Mouse (Mus musculus) hindbrain, embryonic 15.5 days (tissue): ENCODE measurements around the gene Man2a2. TPM values are rescaled to one million over a fixed set of nuclear protein-coding genes. Genes with fewer than 3 reads are reported as not detected.

Experiments
- ATAC-seq: fragments of 200-750 bp; cut with Nextera tagmentation; 2 replicates; pipeline ENCODE4 v1.8.0; 2017; ENCODE audit warnings: low read depth, moderate number of reproducible peaks, moderate TSS enrichment; ENCODE audit not compliant: low FRiP score
- H3K27ac ChIP-seq: fragments of 300-500 bp; sonication (generic); replicated peaks from 2 replicates; pipeline ENCODE4 v1.5.1; 2015; ENCODE audit warnings: mild to moderate bottlenecking, inconsistent platforms
- H3K27me3 ChIP-seq: fragments of 300-500 bp; sonication (generic); 2 replicates; pipeline ENCODE4 v1.6.1; 2015; ENCODE audit warnings: control low read depth, inconsistent platforms
- H3K36me3 ChIP-seq: fragments of 300-500 bp; sonication (generic); 2 replicates; pipeline ENCODE4 v1.6.1; 2015; ENCODE audit warnings: control low read depth, inconsistent platforms
- H3K4me1 ChIP-seq: fragments of 300-500 bp; sonication (generic); replicated peaks from 2 replicates; pipeline ENCODE4 v1.6.1; 2015; ENCODE audit warnings: control low read depth, inconsistent platforms
- H3K4me2 ChIP-seq: fragments of 300-500 bp; sonication (generic); 2 replicates; pipeline ENCODE4 v1.6.1; 2015; ENCODE audit warnings: moderate library complexity, mild to moderate bottlenecking, inconsistent platforms
- H3K4me3 ChIP-seq: fragments of 300-500 bp; sonication (generic); 2 replicates; pipeline ENCODE4 v1.5.1; 2015; ENCODE audit warnings: mild to moderate bottlenecking, inconsistent platforms
- H3K9ac ChIP-seq: fragments of 300-500 bp; sonication (generic); 2 replicates; pipeline ENCODE4 v1.6.1; 2015; ENCODE audit warnings: inconsistent platforms
- H3K9me3 ChIP-seq: fragments of 300-500 bp; sonication (generic); 2 replicates; pipeline ENCODE4 v1.6.1; 2016; ENCODE audit warnings: control low read depth, inconsistent platforms
- WGBS: fragments of 180-500 bp; shearing (Covaris S2); methylation state at CpG from one replicate; pipeline ENCODE4 v1.1.7; 2015; 5-methylcytosine and 5-hydroxymethylcytosine counted together
- polyA plus RNA-seq: library from polyadenylated mRNA; unstranded; fragments of >200 nt; fragmentation: Nextera tagmentation; extraction: Ambion mirVana; gene quantifications from 2 replicates; pipeline ENCODE4 v1.2.1, GENCODE M21; 2015

Man2a2 gene
- polyA plus RNA-seq, 1 experiment from 2014 or later = 26.5 TPM

GRCm38 (mm10) chr7:80375376-80376039, 4.3 kb upstream of the Man2a2 start:
- H3K4me1 ChIP-seq = 0 out of 2 replicates have a peak, but pooled peaks cover 7% of the 10 kb centered on the region
- ATAC-seq = no peak
- no peaks in the 10 kb centered on the region for H3K36me3 ChIP-seq
- WGBS = 85% methylated on average over 9 of the region's 9 CpGs
- H3K27ac ChIP-seq = no peak overlapping the region
- H3K4me3 ChIP-seq = no peak overlapping the region
- no peaks in the 10 kb centered on the region for H3K27me3 ChIP-seq
- no peak overlapping the region for H3K9ac ChIP-seq
- no peaks in the 10 kb centered on the region for H3K9me3 ChIP-seq
- H3K4me2 ChIP-seq = no peak overlapping the region

GRCm38 (mm10) chr7:80374733-80375132, 3.6 kb upstream of the Man2a2 start:
- 85% methylated on average over 3 of the region's 3 CpGs for WGBS
- Histone ChIP-seq H3K4me1 (peaks cover 12% of the 10 kb centered on the region), H3K4me3 (no peak overlapping the region), H3K36me3 (no peaks in the 10 kb centered on the region), H3K27me3 (no peaks in the 10 kb centered on the region), H3K27ac (no peak overlapping the region), H3K9me3 (no peaks in the 10 kb centered on the region), H3K4me2 (no peak overlapping the region), H3K9ac (no peak overlapping the region)
- no peak for ATAC-seq

GRCm38 (mm10) chr7:80374280-80374679, 3.1 kb upstream of the Man2a2 start:
- ATAC-seq = no peak
- Histone ChIP-seq H3K27ac (no peak overlapping the region), H3K4me3 (no peak overlapping the region), H3K4me2 (no peak overlapping the region), H3K36me3 (no peaks in the 10 kb centered on the region), H3K9me3 (no peaks in the 10 kb centered on the region), H3K9ac (no peak overlapping the region), H3K27me3 (no peaks in the 10 kb centered on the region), H3K4me1 (peaks cover 17% of the 10 kb centered on the region)
- 57% methylated on average over 3 of the region's 3 CpGs for WGBS

GRCm38 (mm10) chr7:80373850-80374249, 2.7 kb upstream of the Man2a2 start:
- H3K4me3 ChIP-seq = no peak overlapping the region
- H3K27ac ChIP-seq = no peak overlapping the region
- no peaks in the 10 kb centered on the region for H3K9me3 ChIP-seq
- no peaks in the 10 kb centered on the region for H3K36me3 ChIP-seq
- no peak overlapping the region for H3K4me2 ChIP-seq
- H3K9ac ChIP-seq = no peak overlapping the region
- ATAC-seq = no peak
- WGBS = 72% methylated on average over 12 of the region's 12 CpGs
- H3K4me1 ChIP-seq = peaks cover 21% of the 10 kb centered on the region
- no peaks in the 10 kb centered on the region for H3K27me3 ChIP-seq

GRCm38 (mm10) chr7:80373352-80373751, 2.2 kb upstream of the Man2a2 start:
- peaks cover 21% of the 10 kb centered on the region for H3K4me1 ChIP-seq
- H3K36me3 ChIP-seq = no peaks in the 10 kb centered on the region
- 83% methylated on average over 4 of the region's 4 CpGs for WGBS
- H3K27me3 ChIP-seq = no peaks in the 10 kb centered on the region
- H3K9ac ChIP-seq = no peak overlapping the region
- no peak overlapping the region for H3K27ac ChIP-seq
- no peak overlapping the region for H3K4me3 ChIP-seq
- H3K9me3 ChIP-seq = no peaks in the 10 kb centered on the region
- no peak for ATAC-seq
- no peak overlapping the region for H3K4me2 ChIP-seq

DNA sequence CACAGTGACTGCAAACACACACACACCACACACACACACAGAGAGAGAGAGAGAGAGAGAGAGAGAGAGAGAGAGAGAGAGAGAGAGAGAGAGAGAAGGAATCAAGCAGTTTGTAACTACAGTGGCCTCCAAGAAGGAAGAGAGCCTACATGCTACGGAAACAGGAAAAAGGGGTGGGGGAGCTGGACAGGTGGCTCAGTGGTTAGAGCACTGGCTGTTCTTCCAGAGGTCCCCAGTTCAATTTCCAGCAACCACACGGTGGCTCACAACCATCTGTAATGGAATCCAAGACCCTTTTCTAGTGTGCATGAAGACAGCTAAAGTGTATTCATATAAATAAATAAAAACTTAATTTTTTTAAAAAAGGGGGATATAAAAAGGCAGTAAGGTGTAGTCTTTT, 1.5 kb upstream of the Man2a2 start:
- no peak overlapping the region for H3K9ac ChIP-seq
- ATAC-seq = no peak
- H3K4me2 ChIP-seq = no peak overlapping the region
- no peak overlapping the region for H3K4me3 ChIP-seq
- 62% methylated on average over 2 of the region's 2 CpGs for WGBS
- H3K27ac ChIP-seq = no peak overlapping the region
- H3K9me3 ChIP-seq = no peaks in the 10 kb centered on the region
- H3K36me3 ChIP-seq = no peaks in the 10 kb centered on the region
- H3K4me1 ChIP-seq = peaks cover 21% of the 10 kb centered on the region
- no peaks in the 10 kb centered on the region for H3K27me3 ChIP-seq

GRCm38 (mm10) chr7:80372166-80372565, 991 bp upstream of the Man2a2 start:
- H3K36me3 ChIP-seq = 0 out of 2 replicates have a peak, but pooled peaks cover 1% of the 10 kb centered on the region
- no peak overlapping the region for H3K9ac ChIP-seq
- H3K4me1 ChIP-seq = peaks cover 21% of the 10 kb centered on the region
- no peak overlapping the region for H3K4me2 ChIP-seq
- no peak for ATAC-seq
- H3K27me3 ChIP-seq = no peaks in the 10 kb centered on the region
- H3K4me3 ChIP-seq = no peak overlapping the region
- H3K9me3 ChIP-seq = no peaks in the 10 kb centered on the region
- no peak overlapping the region for H3K27ac ChIP-seq
- 93% methylated on average over 3 of the region's 3 CpGs for WGBS

- peak; percentile 61 for ATAC-seq
- 1% methylated on average over 31 of the region's 31 CpGs for WGBS
- Histone ChIP-seq H3K9ac (peak overlapping the region; percentile 71), H3K36me3 (peaks cover 17% of the 10 kb centered on the region; the same call in 1 of the 2 replicates), H3K4me3 (peak overlapping the region; percentile 63), H3K9me3 (no peaks in the 10 kb centered on the region), H3K27me3 (no peaks in the 10 kb centered on the region), H3K4me1 (peaks cover 14% of the 10 kb centered on the region), H3K27ac (peak overlapping the region; percentile 83), H3K4me2 (peak overlapping the region; percentile 56)
Observed at GRCm38 (mm10) chr7:80370649-80371040, 530 bp downstream of the Man2a2 start.

- whole genome bisulfite sequencing = 41% methylated on average over 4 of the region's 4 CpGs
- Histone ChIP-seq H3K27ac (peak overlapping the region; percentile 83), H3K27me3 (no peaks in the 10 kb centered on the region), H3K4me3 (peak overlapping the region; percentile 63), H3K36me3 (peaks cover 18% of the 10 kb centered on the region), H3K9ac (peak overlapping the region; percentile 71), H3K9me3 (no peaks in the 10 kb centered on the region), H3K4me1 (peaks cover 14% of the 10 kb centered on the region), H3K4me2 (peak overlapping the region; percentile 56)
- no peak for ATAC-seq
Observed at GRCm38 (mm10) chr7:80369967-80370431, 1.2 kb downstream of the Man2a2 start.

DNA sequence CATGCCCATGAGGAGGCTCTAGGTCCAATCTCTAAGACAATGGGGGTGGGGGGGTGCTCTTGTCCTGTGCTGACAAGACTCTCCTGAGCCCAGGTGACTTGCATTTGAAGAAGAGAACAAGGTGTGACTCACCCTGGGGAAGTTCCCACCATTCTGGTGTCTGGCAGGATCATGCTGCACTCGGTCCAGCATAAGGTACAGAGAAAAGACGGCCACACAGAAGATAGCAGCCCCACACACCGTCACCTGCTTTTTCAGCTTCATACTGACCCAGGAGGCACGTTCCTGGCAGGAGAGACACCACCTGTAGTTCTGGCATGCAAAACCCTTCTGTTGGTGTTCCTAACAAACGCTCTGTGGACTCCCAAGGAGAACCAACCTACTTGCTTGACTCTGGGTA, 1.7 kb downstream of the Man2a2 start:
- peak overlapping the region; percentile 63 for H3K4me3 ChIP-seq
- peak overlapping the region; percentile 71; the same call in 1 of the 2 replicates for H3K9ac ChIP-seq
- H3K4me2 ChIP-seq = peak overlapping the region; percentile 56
- no peaks in the 10 kb centered on the region for H3K27me3 ChIP-seq
- no peaks in the 10 kb centered on the region for H3K9me3 ChIP-seq
- ATAC-seq = 0 out of 2 replicates have a peak, but pooled peaks have one; percentile 9
- H3K4me1 ChIP-seq = peaks cover 14% of the 10 kb centered on the region
- H3K27ac ChIP-seq = no peak overlapping the region
- 69% methylated on average over 5 of the region's 5 CpGs for WGBS
- H3K36me3 ChIP-seq = peaks cover 23% of the 10 kb centered on the region

- WGBS = 82% methylated on average over 20 of the region's 20 CpGs
- Histone ChIP-seq H3K4me2 (peak overlapping the region; percentile 56), H3K4me1 (peaks cover 14% of the 10 kb centered on the region), H3K4me3 (peak overlapping the region; percentile 63), H3K36me3 (peaks cover 30% of the 10 kb centered on the region), H3K27ac (no peak overlapping the region), H3K27me3 (no peaks in the 10 kb centered on the region), H3K9ac (no peak overlapping the region), H3K9me3 (no peaks in the 10 kb centered on the region)
- ATAC-seq = no peak
Observed at GRCm38 (mm10) chr7:80368635-80369421, 2.3 kb downstream of the Man2a2 start.

DNA sequence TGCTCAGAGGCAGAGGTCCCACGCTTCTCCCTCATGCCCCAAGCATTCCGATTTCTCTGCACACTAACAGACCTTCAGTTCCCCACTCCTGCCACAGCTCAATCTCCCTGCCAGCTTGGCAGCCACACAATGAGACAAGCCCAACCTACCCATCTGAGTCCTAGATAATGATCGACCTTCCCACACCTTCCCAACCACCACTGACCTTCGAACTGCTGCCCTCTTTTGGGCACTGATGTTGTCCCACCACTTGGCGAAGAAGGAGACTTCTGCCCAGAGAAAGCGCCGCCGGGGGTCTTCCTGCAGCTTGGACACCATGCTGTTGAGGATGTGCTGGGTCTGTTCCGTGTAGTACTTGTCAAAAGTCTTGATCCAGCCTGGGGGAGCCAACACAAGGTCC, 3.2 kb downstream of the Man2a2 start:
- Histone ChIP-seq H3K36me3 (peaks cover 38% of the 10 kb centered on the region), H3K27ac (no peak overlapping the region), H3K4me1 (peaks cover 14% of the 10 kb centered on the region), H3K4me2 (no peak overlapping the region), H3K9ac (no peak overlapping the region), H3K4me3 (no peak overlapping the region), H3K27me3 (no peaks in the 10 kb centered on the region), H3K9me3 (no peaks in the 10 kb centered on the region)
- WGBS = 86% methylated on average over 9 of the region's 9 CpGs
- ATAC-seq = no peak
